Mouse (Mus musculus) adrenal gland, adult 18-20 months (tissue): ENCODE data around the gene Fam32a. TPM values are rescaled to one million over a fixed set of nuclear protein-coding genes. Genes with fewer than 3 reads are reported as not detected.
A peak's percentile ranks its signal among the peaks of the same experiment; 100 is the strongest.

Experiments
- DNase-seq, 2 experiments: peaks; one replicate each; pipeline ENCODE4 v3.0.0; 2021 to 2022; ENCODE audit warnings: low spot score in 2 of 2
- long read RNA-seq, 2 experiments: library from polyadenylated mRNA; stranded (forward); transcript quantifications; one replicate each; pipeline ENCODE4 v2.0.0; 2021
- total RNA-seq, 2 experiments: library from RNA; stranded (reverse); gene quantifications; 1 replicate in 1 of 2; 2 replicates in 1 of 2; pipeline ENCODE4 v1.2.3; 2021

The Fam32a gene
- total RNA-seq, result 10 to 100 TPM; 48.6 to 71.9 TPM
- long read RNA-seq, experiment 1, transcript Fam32a-201 (4 exons, 2,564 nt), result major isoform, 67 of 78 reads
- long read RNA-seq, experiment 1, partial matches to known transcripts, result 6 of 78 reads
- long read RNA-seq, experiment 1, other reads (novel, unspliced or antisense), result 3 of 78 reads
- long read RNA-seq, experiment 2, transcript Fam32a-201 (4 exons, 2,564 nt), result major isoform, 188 of 227 reads
- long read RNA-seq, experiment 2, partial matches to known transcripts, result 34 of 227 reads
- long read RNA-seq, experiment 2, other reads (novel, unspliced or antisense), result 4 of 227 reads

DNA sequence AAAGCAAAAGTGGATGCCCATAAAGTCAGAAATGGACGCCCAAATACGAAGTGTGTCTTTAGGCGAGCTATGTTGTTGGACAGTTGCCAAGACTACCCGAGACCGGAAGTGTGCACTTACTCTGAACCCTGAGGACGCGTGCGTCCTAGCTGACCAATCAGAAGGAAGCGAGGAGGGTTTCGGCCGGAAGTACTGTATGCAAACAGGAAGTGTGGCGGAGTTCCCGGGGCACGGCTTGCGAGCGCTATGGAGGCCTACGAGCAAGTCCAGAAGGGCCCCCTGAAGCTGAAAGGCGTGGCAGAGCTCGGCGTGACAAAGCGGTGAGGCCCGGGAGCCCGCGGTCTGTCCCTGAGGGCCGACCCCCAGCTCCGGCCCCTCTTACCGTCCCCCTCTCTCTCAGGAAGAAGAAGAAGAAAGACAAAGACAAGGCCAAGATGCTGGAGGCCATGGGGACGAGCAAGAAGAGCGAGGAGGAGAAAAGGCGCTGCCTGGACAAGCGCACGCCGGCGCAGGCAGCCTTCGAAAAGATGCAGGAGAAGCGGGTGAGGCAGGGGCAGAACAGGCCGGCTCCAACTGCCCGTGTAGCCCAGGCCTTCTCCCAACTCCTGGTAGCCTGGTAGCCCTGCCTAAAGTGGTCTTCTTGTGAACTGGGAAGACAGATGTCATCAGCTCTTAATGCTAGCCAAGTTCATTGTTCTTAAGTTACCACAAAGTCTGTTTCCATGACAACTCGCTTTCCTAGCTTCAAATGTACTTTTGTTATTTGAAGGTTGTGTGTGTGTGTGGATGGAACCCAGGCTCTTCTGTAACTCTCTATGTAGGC is at the start of gene Fam32a:
Gene Fam32a (plus strand): TSS at position 190 of the 823 bp plus-strand sequence.
- DNase-seq, result peak; percentile 72 to 74

GRCm38 (mm10) chr8:72177346-72177925 is 42.1 kb upstream of the Fam32a start:
- DNase-seq, result peak; percentile 68 to 69

DNA sequence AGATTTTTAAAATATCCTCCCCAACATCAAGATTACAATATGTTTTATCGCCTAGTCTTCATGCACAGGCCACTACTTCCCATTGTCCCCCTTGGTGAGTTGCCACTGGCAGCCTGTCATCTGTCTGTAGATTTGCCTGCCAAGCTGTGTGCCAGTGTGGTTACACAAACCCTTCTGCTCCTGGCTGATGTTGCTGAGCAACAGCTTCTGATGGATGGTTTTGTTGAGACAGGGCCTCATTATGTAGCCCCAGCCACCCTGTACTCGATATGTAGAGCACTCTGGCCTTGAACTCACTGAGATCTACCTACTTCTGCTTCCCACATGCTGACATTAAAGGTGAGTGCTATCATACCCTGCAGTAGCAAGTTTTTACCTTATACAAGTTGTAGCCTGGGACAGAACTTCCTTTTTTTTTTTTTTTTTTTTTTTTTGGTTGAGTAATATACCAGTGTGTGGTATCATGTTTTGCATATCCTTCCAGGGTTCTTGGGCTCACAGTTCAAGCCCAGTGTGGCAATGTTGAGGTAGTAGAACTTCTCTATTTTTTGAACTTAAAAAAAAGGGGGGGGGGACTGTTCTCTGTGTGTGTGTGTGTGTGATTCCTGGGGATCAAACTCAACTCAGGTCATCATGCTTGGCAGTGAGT is 35.9 kb upstream of the Fam32a start:
- DNase-seq, result no peak

- no peak for DNase-seq
Measured at GRCm38 (mm10) chr8:72187793-72188331, 31.7 kb upstream of the Fam32a start.

DNA sequence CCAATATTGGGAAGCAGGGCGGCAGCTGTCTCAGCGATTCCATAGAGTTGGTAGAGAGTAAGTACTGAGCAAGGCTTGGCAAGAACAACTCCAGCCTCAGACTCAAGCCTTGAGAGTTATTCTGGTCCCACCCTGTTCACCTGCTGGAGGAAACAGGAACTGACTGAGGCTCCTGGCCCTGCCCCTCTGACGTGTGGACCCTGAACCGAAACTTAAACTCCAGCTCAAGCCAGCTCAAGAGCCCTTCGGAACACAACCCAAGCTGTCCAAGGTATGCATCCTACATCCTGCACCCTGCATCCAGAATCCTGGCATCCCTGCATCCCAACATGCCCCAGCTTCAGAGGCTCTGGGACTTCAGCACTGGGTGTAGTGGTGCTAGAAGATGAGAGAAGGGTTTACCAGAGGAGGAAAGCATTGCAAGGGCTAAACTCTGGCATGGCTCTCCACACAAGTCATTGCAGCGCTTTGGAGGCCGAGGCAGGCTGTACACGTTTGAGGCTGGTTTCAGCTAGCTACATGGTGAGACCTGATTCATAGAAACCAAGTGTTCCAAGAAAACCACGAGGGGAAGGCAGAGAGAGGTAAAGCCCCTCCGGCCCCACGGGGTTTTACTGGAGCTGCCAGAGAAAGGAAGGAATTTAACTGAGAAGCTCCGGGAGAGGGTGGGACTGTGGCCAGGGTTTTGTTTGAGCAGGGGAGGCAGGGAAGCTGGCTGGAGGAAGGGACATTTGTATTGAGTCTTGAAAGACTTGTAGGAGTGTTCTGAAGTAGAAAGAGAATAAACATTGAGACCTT is 29.9 kb upstream of the Fam32a start, which contains the start of gene Hsh2d:
Gene Hsh2d (plus strand): TSS at position 222 of the 798 bp plus-strand sequence.
- no peak for DNase-seq

- DNase-seq, result no peak
Measured at GRCm38 (mm10) chr8:72190215-72190539, 29.4 kb upstream of the Fam32a start.

DNA sequence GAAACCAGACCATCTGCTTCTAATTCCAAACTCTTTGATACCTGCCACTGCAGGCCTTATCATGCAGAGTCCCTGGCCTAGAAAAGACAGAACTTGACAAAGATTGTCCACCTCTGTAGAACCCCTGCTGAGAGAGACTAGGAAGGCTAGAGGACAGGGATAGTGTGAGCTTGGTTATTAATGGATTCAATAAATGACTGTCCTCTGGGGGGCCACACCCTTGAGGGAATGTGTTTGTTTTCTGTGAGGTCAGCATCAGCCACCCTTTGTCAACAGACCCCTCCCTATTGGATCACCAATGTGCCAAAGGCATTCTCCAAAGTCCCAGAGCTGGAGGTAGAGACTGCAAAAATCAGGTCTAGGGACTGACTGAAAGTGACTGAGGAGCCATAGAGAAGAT is 27.5 kb upstream of the Fam32a start:
- no peak for DNase-seq

DNA sequence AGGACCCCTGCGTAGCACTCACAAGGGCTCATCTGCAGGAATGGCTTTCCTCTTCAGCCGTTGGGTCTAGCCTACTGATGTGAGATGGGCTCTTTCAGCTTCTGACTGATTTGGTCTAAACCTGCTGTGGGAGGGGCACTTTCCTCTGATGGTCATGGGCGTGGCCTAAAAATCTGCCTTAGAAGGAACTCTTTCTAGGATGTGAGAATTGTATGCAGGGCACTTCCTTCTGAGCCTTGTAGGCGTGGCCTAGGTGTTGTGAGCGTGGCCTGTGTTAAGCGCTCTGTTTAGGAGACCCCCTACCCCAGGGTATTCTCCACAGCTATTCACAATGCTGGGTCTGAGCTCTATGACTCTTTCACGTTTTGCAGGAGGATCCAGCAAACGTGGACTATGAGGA is 21.5 kb upstream of the Fam32a start:
- DNase-seq, result no peak

GRCm38 (mm10) chr8:72208582-72208981 is 10.9 kb upstream of the Fam32a start:
- DNase-seq, result no peak

DNA sequence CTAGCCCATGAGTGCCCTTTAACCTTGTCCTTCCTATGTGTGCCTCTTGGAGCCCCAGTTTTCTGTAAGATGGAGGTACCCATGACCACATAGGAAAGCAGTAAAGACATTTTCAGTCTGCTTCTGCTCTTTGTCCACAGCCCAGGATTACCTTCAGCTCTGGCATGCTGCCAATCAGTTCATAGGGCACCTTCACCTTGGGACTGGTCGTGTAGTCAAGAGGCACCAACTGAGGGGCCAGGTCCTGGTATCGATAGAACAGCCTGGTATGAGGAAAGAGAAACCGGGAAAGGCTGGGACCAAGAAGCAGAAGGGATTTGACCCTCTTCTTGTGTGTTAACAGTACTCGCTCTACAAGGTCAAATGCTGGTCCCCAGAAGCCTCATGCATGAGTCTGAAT is 9.3 kb upstream of the Fam32a start:
- DNase-seq, result no peak

GRCm38 (mm10) chr8:72210710-72211109 is 8.8 kb upstream of the Fam32a start:
- no peak for DNase-seq

GRCm38 (mm10) chr8:72211846-72212245 is 7.7 kb upstream of the Fam32a start:
- no peak for DNase-seq

DNA sequence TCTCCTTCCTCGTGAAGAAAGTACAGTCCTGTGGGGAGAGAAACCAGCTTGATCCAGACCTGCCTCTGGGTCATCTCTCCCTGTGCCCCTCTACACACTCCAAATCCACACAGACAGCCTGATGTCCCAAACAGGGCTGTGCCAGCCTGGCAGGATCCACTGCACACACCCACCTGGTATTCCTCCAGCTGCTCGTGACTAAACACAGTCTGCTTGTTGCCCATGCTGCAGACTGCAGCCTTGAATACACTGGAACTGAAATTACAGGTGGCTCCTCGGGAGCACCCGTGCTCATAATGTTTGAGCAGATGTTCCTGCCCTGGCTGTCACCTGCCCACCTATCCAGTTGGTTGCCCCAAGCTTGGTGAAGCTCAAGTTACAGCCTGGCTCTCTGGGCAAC is 6.8 kb upstream of the Fam32a start, which contains the start of gene Cib3:
Gene Cib3 (minus strand): TSS at position 87 of the 400 bp plus-strand sequence.
- no peak for DNase-seq

GRCm38 (mm10) chr8:72213536-72213935 is 6.0 kb upstream of the Fam32a start, which contains the start of gene Gm11034:
TSS of gene Gm11034 (minus strand) at chr8:72213636.
- no peak for DNase-seq

GRCm38 (mm10) chr8:72215060-72215459 is 4.5 kb upstream of the Fam32a start:
- DNase-seq, result no peak

GRCm38 (mm10) chr8:72215871-72216270 is 3.7 kb upstream of the Fam32a start:
- DNase-seq, result no peak

DNA sequence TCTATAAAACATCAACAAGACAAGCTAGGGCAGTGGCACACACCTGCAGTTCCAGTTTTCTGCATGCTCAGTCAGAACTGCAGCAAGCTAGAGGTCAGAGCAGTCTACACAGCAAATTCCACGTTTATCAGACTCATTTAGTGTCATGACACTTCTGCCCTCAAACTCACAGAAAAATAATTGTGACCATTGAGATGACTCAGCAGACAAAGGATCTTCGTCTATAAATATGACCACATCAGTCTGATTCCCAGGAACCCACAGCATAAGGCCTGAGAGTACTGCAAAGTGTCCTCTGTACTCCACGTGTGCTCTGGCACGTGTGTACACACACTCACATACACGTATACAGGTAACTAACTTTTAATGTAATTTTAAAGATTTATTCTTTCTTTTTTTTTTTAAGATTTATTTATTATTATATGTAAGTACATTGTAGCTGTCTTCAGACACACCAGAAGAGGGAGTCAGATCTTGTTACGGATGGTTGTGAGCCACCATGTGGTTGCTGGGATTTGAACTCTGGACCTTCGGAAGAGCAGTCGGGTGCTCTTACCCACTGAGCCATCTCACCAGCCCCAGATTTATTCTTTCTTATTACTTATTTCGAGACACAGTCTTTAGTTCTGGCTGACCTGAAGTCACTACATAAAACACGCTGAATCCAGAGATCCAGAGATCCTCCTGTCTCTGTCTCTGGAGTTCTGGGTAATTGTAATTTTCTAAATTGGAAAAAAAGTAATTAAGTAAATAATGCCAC is 569 bp upstream of the Fam32a start:
- no peak for DNase-seq

DNA sequence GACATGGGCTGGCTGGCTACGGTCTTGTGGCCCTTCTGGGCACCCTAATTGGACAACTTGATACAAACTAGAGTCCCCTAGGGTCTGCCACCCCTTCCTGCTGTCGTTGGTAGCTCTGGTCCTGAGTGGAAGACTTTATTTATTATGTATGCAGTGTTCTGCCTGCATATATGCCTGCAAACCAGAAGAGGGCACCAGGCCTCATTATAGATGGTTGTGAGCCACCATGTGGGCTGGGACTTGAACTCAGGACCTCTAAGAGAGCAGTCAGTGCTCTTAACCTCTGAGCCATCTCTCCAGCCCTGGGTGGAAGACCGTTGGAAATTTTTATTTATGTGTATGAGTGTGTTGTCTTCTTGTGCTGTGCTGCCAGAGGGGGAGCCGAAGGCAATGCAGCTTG is 1.2 kb downstream of the Fam32a start:
- DNase-seq, result no peak

GRCm38 (mm10) chr8:72222656-72223055 is 3.1 kb downstream of the Fam32a start:
- DNase-seq, result no peak
